Mouse (Mus musculus) midbrain, embryonic 13.5 days (tissue): ENCODE data around the gene Islr2. TPM values are rescaled to one million over a fixed set of nuclear protein-coding genes. Genes with fewer than 3 reads are reported as not detected.

ENCODE experiments used
- ATAC-seq: fragments of 200-750 bp; cut with Nextera tagmentation; 2 replicates; pipeline ENCODE4 v1.8.0; 2017; ENCODE audit warnings: mild to moderate bottlenecking, moderate TSS enrichment, moderate library complexity
- H3K27ac ChIP-seq: fragments of 300-500 bp; sonication (generic); 2 replicates; pipeline ENCODE4 v1.5.1; 2015; ENCODE audit warnings: inconsistent platforms, mild to moderate bottlenecking, moderate library complexity
- H3K27me3 ChIP-seq: fragments of 300-500 bp; sonication (generic); 2 replicates; pipeline ENCODE4 v1.6.1; 2015; ENCODE audit warnings: mild to moderate bottlenecking, inconsistent platforms
- H3K36me3 ChIP-seq: fragments of 300-500 bp; sonication (generic); 2 replicates; pipeline ENCODE4 v1.6.1; 2015; ENCODE audit warnings: mild to moderate bottlenecking, inconsistent platforms
- H3K4me1 ChIP-seq: fragments of 300-500 bp; sonication (generic); replicated peaks from 2 replicates; pipeline ENCODE4 v1.6.1; 2015; ENCODE audit warnings: inconsistent platforms
- H3K4me2 ChIP-seq: fragments of 300-500 bp; sonication (generic); replicated peaks from 2 replicates; pipeline ENCODE4 v1.6.1; 2015; ENCODE audit warnings: moderate library complexity, mild to moderate bottlenecking, inconsistent platforms
- H3K4me3 ChIP-seq: fragments of 300-500 bp; sonication (generic); replicated peaks from 2 replicates; pipeline ENCODE4 v1.5.1; 2015; ENCODE audit warnings: mild to moderate bottlenecking, inconsistent platforms
- H3K9ac ChIP-seq: fragments of 300-500 bp; sonication (generic); replicated peaks from 2 replicates; pipeline ENCODE4 v1.6.1; 2015; ENCODE audit warnings: mild to moderate bottlenecking, inconsistent platforms
- H3K9me3 ChIP-seq: fragments of 300-500 bp; sonication (generic); 2 replicates; pipeline ENCODE4 v1.6.1; 2016; ENCODE audit warnings: mild to moderate bottlenecking, inconsistent platforms
- WGBS: fragments of 180-500 bp; shearing (Covaris S2); methylation state at CpG from one replicate; pipeline ENCODE4 v1.1.7; 2015; 5-methylcytosine and 5-hydroxymethylcytosine counted together
- polyA plus RNA-seq: library from polyadenylated mRNA; unstranded; fragments of >200 nt; fragmentation: Nextera tagmentation; extraction: Ambion mirVana; gene quantifications from 2 replicates; pipeline ENCODE4 v1.2.1, GENCODE M21; 2015

Islr2 gene
- polyA plus RNA-seq, 1 experiment from 2014 or later, result 51.7 TPM

GRCm38 (mm10) chr9:58242696-58243095 is 38.6 kb upstream of the Islr2 start:
- Histone ChIP-seq H3K4me2 (no peak overlapping the region), H3K27me3 (no peaks in the 10 kb centered on the region), H3K9me3 (no peaks in the 10 kb centered on the region), H3K27ac (no peak overlapping the region), H3K4me3 (no peak overlapping the region), H3K4me1 (peaks cover 24% of the 10 kb centered on the region), H3K9ac (no peak overlapping the region), H3K36me3 (no peaks in the 10 kb centered on the region)
- WGBS, result 93% methylated on average over 5 of the region's 5 CpGs
- ATAC-seq, result no peak

GRCm38 (mm10) chr9:58241780-58242485 is 37.8 kb upstream of the Islr2 start:
- Histone ChIP-seq H3K36me3 (no peaks in the 10 kb centered on the region), H3K4me3 (no peak overlapping the region), H3K9me3 (no peaks in the 10 kb centered on the region), H3K4me1 (peaks cover 18% of the 10 kb centered on the region), H3K27ac (peak overlapping the region; percentile 59; the same call in 1 of the 2 replicates), H3K4me2 (no peak overlapping the region), H3K9ac (no peak overlapping the region), H3K27me3 (no peaks in the 10 kb centered on the region)
- ATAC-seq, result peak; percentile 69
- 47% methylated on average over 9 of the region's 9 CpGs for WGBS

- Histone ChIP-seq H3K4me2 (no peak overlapping the region), H3K27ac (no peak overlapping the region), H3K27me3 (no peaks in the 10 kb centered on the region), H3K36me3 (peaks cover 15% of the 10 kb centered on the region), H3K4me3 (no peak overlapping the region), H3K9ac (no peak overlapping the region), H3K4me1 (no peaks in the 10 kb centered on the region), H3K9me3 (no peaks in the 10 kb centered on the region)
- no peak for ATAC-seq
- WGBS, result 98% methylated on average over 28 of the region's 28 CpGs
Observed at GRCm38 (mm10) chr9:58234502-58235015, 30.4 kb upstream of the Islr2 start.

- Histone ChIP-seq H3K4me3 (no peak overlapping the region), H3K4me2 (no peak overlapping the region), H3K27ac (no peak overlapping the region), H3K9me3 (no peaks in the 10 kb centered on the region), H3K9ac (no peak overlapping the region), H3K4me1 (no peaks in the 10 kb centered on the region), H3K27me3 (no peaks in the 10 kb centered on the region), H3K36me3 (peaks cover 26% of the 10 kb centered on the region)
- ATAC-seq, result no peak
- 89% methylated on average over 5 of the region's 5 CpGs for WGBS
Observed at GRCm38 (mm10) chr9:58232374-58232773, 28.3 kb upstream of the Islr2 start.

GRCm38 (mm10) chr9:58231746-58232145 is 27.6 kb upstream of the Islr2 start:
- Histone ChIP-seq H3K4me2 (no peak overlapping the region), H3K27ac (no peak overlapping the region), H3K9me3 (no peaks in the 10 kb centered on the region), H3K36me3 (peaks cover 26% of the 10 kb centered on the region), H3K27me3 (no peaks in the 10 kb centered on the region), H3K4me1 (no peaks in the 10 kb centered on the region), H3K4me3 (no peak overlapping the region), H3K9ac (no peak overlapping the region)
- ATAC-seq, result no peak
- WGBS, result 85% methylated on average over 6 of the region's 6 CpGs

GRCm38 (mm10) chr9:58228777-58229466 is 24.8 kb upstream of the Islr2 start:
- no peak for ATAC-seq
- Histone ChIP-seq H3K27ac (no peak overlapping the region), H3K4me3 (no peak overlapping the region), H3K4me1 (no peaks in the 10 kb centered on the region), H3K36me3 (peaks cover 21% of the 10 kb centered on the region), H3K4me2 (no peak overlapping the region), H3K9me3 (no peaks in the 10 kb centered on the region), H3K27me3 (no peaks in the 10 kb centered on the region), H3K9ac (no peak overlapping the region)
- 97% methylated on average over 9 of the region's 9 CpGs for WGBS

GRCm38 (mm10) chr9:58225915-58226913 is 22.1 kb upstream of the Islr2 start:
- H3K9ac ChIP-seq, result no peak overlapping the region
- H3K4me1 ChIP-seq, result no peaks in the 10 kb centered on the region
- no peak overlapping the region for H3K4me3 ChIP-seq
- WGBS, result 67% methylated on average over 9 of the region's 9 CpGs
- H3K27me3 ChIP-seq, result no peaks in the 10 kb centered on the region
- no peak for ATAC-seq
- no peak overlapping the region for H3K4me2 ChIP-seq
- peaks cover 20% of the 10 kb centered on the region for H3K36me3 ChIP-seq
- H3K27ac ChIP-seq, result no peak overlapping the region
- H3K9me3 ChIP-seq, result no peaks in the 10 kb centered on the region

GRCm38 (mm10) chr9:58224356-58224755 is 20.2 kb upstream of the Islr2 start:
- no peak overlapping the region for H3K9ac ChIP-seq
- no peak overlapping the region for H3K4me3 ChIP-seq
- no peaks in the 10 kb centered on the region for H3K27me3 ChIP-seq
- no peak overlapping the region for H3K4me2 ChIP-seq
- ATAC-seq, result no peak
- 99% methylated on average over 2 of the region's 2 CpGs for WGBS
- H3K9me3 ChIP-seq, result no peaks in the 10 kb centered on the region
- no peak overlapping the region for H3K27ac ChIP-seq
- no peaks in the 10 kb centered on the region for H3K4me1 ChIP-seq
- H3K36me3 ChIP-seq, result peaks cover 9% of the 10 kb centered on the region

- H3K9ac ChIP-seq, result no peak overlapping the region
- no peaks in the 10 kb centered on the region for H3K9me3 ChIP-seq
- H3K4me1 ChIP-seq, result peaks cover 4% of the 10 kb centered on the region; the same call in 1 of the 2 replicates
- no peak for ATAC-seq
- H3K4me3 ChIP-seq, result no peak overlapping the region
- no peak overlapping the region for H3K27ac ChIP-seq
- WGBS, result 70% methylated on average over 24 of the region's 24 CpGs
- no peaks in the 10 kb centered on the region for H3K27me3 ChIP-seq
- no peak overlapping the region for H3K4me2 ChIP-seq
- no peaks in the 10 kb centered on the region; the same call in 1 of the 2 replicates for H3K36me3 ChIP-seq
Observed at GRCm38 (mm10) chr9:58220218-58220903, 16.2 kb upstream of the Islr2 start.

GRCm38 (mm10) chr9:58218539-58218938 is 14.4 kb upstream of the Islr2 start:
- Histone ChIP-seq H3K9ac (no peak overlapping the region), H3K9me3 (no peaks in the 10 kb centered on the region), H3K27ac (no peak overlapping the region), H3K4me3 (no peak overlapping the region), H3K4me1 (peaks cover 16% of the 10 kb centered on the region), H3K27me3 (no peaks in the 10 kb centered on the region), H3K36me3 (no peaks in the 10 kb centered on the region; the same call in 1 of the 2 replicates), H3K4me2 (no peak overlapping the region)
- WGBS, result 88% methylated on average over 3 of the region's 3 CpGs
- ATAC-seq, result no peak

- Histone ChIP-seq H3K4me2 (no peak overlapping the region), H3K4me3 (no peak overlapping the region), H3K9ac (no peak overlapping the region), H3K36me3 (no peaks in the 10 kb centered on the region; the same call in 1 of the 2 replicates), H3K27ac (no peak overlapping the region), H3K9me3 (no peaks in the 10 kb centered on the region), H3K27me3 (no peaks in the 10 kb centered on the region), H3K4me1 (peaks cover 20% of the 10 kb centered on the region)
- ATAC-seq, result peak; percentile 75
- 39% methylated on average over 6 of the region's 6 CpGs for WGBS
Observed at GRCm38 (mm10) chr9:58216402-58216801, 12.3 kb upstream of the Islr2 start.
